Mouse (Mus musculus) neural tube, embryonic 11.5 days (tissue): Measurements from ENCODE around the gene Nectin4. TPM values are rescaled to one million over a fixed set of nuclear protein-coding genes. Genes with fewer than 3 reads are reported as not detected.
A peak's percentile ranks its signal among the peaks of the same experiment; 100 is the strongest.

Experiments
- ATAC-seq: fragments of 200-750 bp; cut with Nextera tagmentation; 2 replicates; pipeline ENCODE4 v1.8.0; 2017; ENCODE audit warnings: moderate number of reproducible peaks, mild to moderate bottlenecking, moderate TSS enrichment, moderate library complexity; ENCODE audit not compliant: insufficient read depth, low FRiP score, low TSS enrichment
- DNase-seq: peaks from one replicate; pipeline ENCODE4 v3.0.0-alpha.2; 2015; ENCODE audit warnings: low spot score
- H3K27ac ChIP-seq: fragments of 300-500 bp; sonication (generic); 2 replicates; pipeline ENCODE4 v1.5.1; 2014; ENCODE audit warnings: low read depth, mild to moderate bottlenecking, low read length
- H3K27me3 ChIP-seq: fragments of 300-500 bp; sonication (generic); 2 replicates; pipeline ENCODE4 v1.6.1; 2014; ENCODE audit warnings: mild to moderate bottlenecking, low read length, mixed read lengths; ENCODE audit not compliant: control insufficient read depth, insufficient read depth
- H3K36me3 ChIP-seq: fragments of 300-500 bp; sonication (generic); 2 replicates; pipeline ENCODE4 v1.6.1; 2014; ENCODE audit warnings: mild to moderate bottlenecking, low read length, moderate library complexity, mixed read lengths; ENCODE audit not compliant: control insufficient read depth, insufficient read depth
- H3K4me1 ChIP-seq: fragments of 300-500 bp; sonication (generic); 2 replicates; pipeline ENCODE4 v1.6.1; 2014; ENCODE audit warnings: low read length, mixed read lengths; ENCODE audit not compliant: control insufficient read depth, insufficient read depth
- H3K4me2 ChIP-seq: fragments of 300-500 bp; sonication (generic); 2 replicates; pipeline ENCODE4 v1.6.1; 2014; ENCODE audit warnings: low read depth, mild to moderate bottlenecking, moderate library complexity
- H3K4me3 ChIP-seq: fragments of 300-500 bp; sonication (generic); 2 replicates; pipeline ENCODE4 v1.5.1; 2014; ENCODE audit warnings: low read depth, low read length
- H3K9ac ChIP-seq: fragments of 300-500 bp; sonication (generic); 2 replicates; pipeline ENCODE4 v1.6.1; 2014; ENCODE audit warnings: mild to moderate bottlenecking, low read length
- H3K9me3 ChIP-seq: fragments of 300-500 bp; sonication (generic); 2 replicates; pipeline ENCODE4 v1.6.1; 2016; ENCODE audit warnings: low read length; ENCODE audit not compliant: control insufficient read depth
- WGBS: fragments of 180-500 bp; shearing (Covaris S2); extraction: QIAGEN DNeasy Blood & Tissue Kit; methylation state at CpG from one replicate; pipeline ENCODE4 v1.1.7; 2014; 5-methylcytosine and 5-hydroxymethylcytosine counted together
- polyA plus RNA-seq: library from polyadenylated mRNA; unstranded; fragments of >200 nt; fragmentation: Nextera tagmentation; extraction: Ambion mirVana; gene quantifications from 2 replicates; pipeline ENCODE4 v1.2.1, GENCODE M21; 2014

The Nectin4 gene
- polyA plus RNA-seq, 1 experiment from 2014 or later: 1.7 TPM

- no peaks in the 10 kb centered on the region for H3K27me3 ChIP-seq
- WGBS: 77% methylated on average over 7 of the region's 7 CpGs
- no peaks in the 10 kb centered on the region for H3K36me3 ChIP-seq
- ATAC-seq (no peak), DNase-seq (peak; percentile 2)
- no peak overlapping the region for H3K4me2 ChIP-seq
- no peak overlapping the region for H3K4me3 ChIP-seq
- no peaks in the 10 kb centered on the region for H3K9me3 ChIP-seq
- no peak overlapping the region for H3K27ac ChIP-seq
- no peaks in the 10 kb centered on the region for H3K4me1 ChIP-seq
- H3K9ac ChIP-seq: no peak overlapping the region
Measured at GRCm38 (mm10) chr1:171365934-171366333, 4.0 kb upstream of the Nectin4 start.

- Histone ChIP-seq H3K27ac (no peak overlapping the region), H3K4me3 (no peak overlapping the region), H3K9me3 (no peaks in the 10 kb centered on the region), H3K27me3 (no peaks in the 10 kb centered on the region), H3K4me2 (no peak overlapping the region), H3K9ac (no peak overlapping the region), H3K4me1 (no peaks in the 10 kb centered on the region), H3K36me3 (no peaks in the 10 kb centered on the region)
- no peak for ATAC-seq
- 46% methylated on average over 3 of the region's 3 CpGs for WGBS
- DNase-seq: no peak
Measured at GRCm38 (mm10) chr1:171372880-171373279, 3.0 kb downstream of the Nectin4 start.

GRCm38 (mm10) chr1:171373946-171374345, 4.0 kb downstream of the Nectin4 start:
- H3K27ac ChIP-seq: no peak overlapping the region
- no peaks in the 10 kb centered on the region for H3K36me3 ChIP-seq
- H3K4me3 ChIP-seq: no peak overlapping the region
- DNase-seq (no peak), ATAC-seq (no peak)
- no peaks in the 10 kb centered on the region for H3K9me3 ChIP-seq
- no peak overlapping the region for H3K9ac ChIP-seq
- 6% methylated on average over 4 of the region's 4 CpGs for WGBS
- H3K27me3 ChIP-seq: no peaks in the 10 kb centered on the region
- no peak overlapping the region for H3K4me2 ChIP-seq
- no peaks in the 10 kb centered on the region for H3K4me1 ChIP-seq

- Histone ChIP-seq H3K4me2 (no peak overlapping the region), H3K36me3 (no peaks in the 10 kb centered on the region), H3K27me3 (no peaks in the 10 kb centered on the region), H3K9ac (no peak overlapping the region), H3K4me3 (no peak overlapping the region), H3K27ac (no peak overlapping the region), H3K9me3 (no peaks in the 10 kb centered on the region), H3K4me1 (no peaks in the 10 kb centered on the region)
- no peak for DNase-seq
- WGBS: 57% methylated on average over 9 of the region's 9 CpGs
- 0 out of 2 replicates have a peak, but pooled peaks have one; percentile 35 for ATAC-seq
Measured at GRCm38 (mm10) chr1:171375646-171376097, 5.8 kb downstream of the Nectin4 start.

GRCm38 (mm10) chr1:171378298-171378697, 8.4 kb downstream of the Nectin4 start:
- DNase-seq (no peak), ATAC-seq (no peak)
- Histone ChIP-seq H3K9ac (no peak overlapping the region), H3K27me3 (0 out of 2 replicates have a peak, but pooled peaks cover 3% of the 10 kb centered on the region), H3K9me3 (no peaks in the 10 kb centered on the region), H3K4me2 (no peak overlapping the region), H3K27ac (no peak overlapping the region), H3K36me3 (no peaks in the 10 kb centered on the region), H3K4me1 (no peaks in the 10 kb centered on the region), H3K4me3 (no peak overlapping the region)
- 81% methylated on average over 6 of the region's 6 CpGs for WGBS

- Histone ChIP-seq H3K4me3 (0 out of 2 replicates have a peak overlapping the region, but pooled peaks have one; percentile 0), H3K27ac (no peak overlapping the region), H3K4me2 (peak overlapping the region; percentile 26), H3K9ac (no peak overlapping the region), H3K9me3 (no peaks in the 10 kb centered on the region), H3K36me3 (no peaks in the 10 kb centered on the region), H3K4me1 (no peaks in the 10 kb centered on the region), H3K27me3 (0 out of 2 replicates have a peak, but pooled peaks cover 3% of the 10 kb centered on the region)
- DNase-seq (peak; percentile 85), ATAC-seq (peak; percentile 76)
- WGBS: 6% methylated on average over 31 of the region's 31 CpGs
Measured at GRCm38 (mm10) chr1:171379935-171380599, 10.2 kb downstream of the Nectin4 start.

GRCm38 (mm10) chr1:171382096-171382620, 12.3 kb downstream of the Nectin4 start:
- H3K27me3 ChIP-seq: 0 out of 2 replicates have a peak, but pooled peaks cover 3% of the 10 kb centered on the region
- 0 out of 2 replicates have a peak, but pooled peaks cover 1% of the 10 kb centered on the region for H3K4me1 ChIP-seq
- no peak overlapping the region for H3K4me2 ChIP-seq
- WGBS: 82% methylated on average over 11 of the region's 11 CpGs
- H3K9me3 ChIP-seq: no peaks in the 10 kb centered on the region
- no peak overlapping the region for H3K9ac ChIP-seq
- ATAC-seq (no peak), DNase-seq (no peak)
- no peak overlapping the region for H3K27ac ChIP-seq
- H3K36me3 ChIP-seq: no peaks in the 10 kb centered on the region
- no peak overlapping the region for H3K4me3 ChIP-seq

GRCm38 (mm10) chr1:171384361-171384760, 14.5 kb downstream of the Nectin4 start:
- Histone ChIP-seq H3K27ac (no peak overlapping the region), H3K27me3 (0 out of 2 replicates have a peak, but pooled peaks cover 3% of the 10 kb centered on the region), H3K9me3 (no peaks in the 10 kb centered on the region), H3K4me1 (0 out of 2 replicates have a peak, but pooled peaks cover 2% of the 10 kb centered on the region), H3K36me3 (no peaks in the 10 kb centered on the region), H3K4me2 (no peak overlapping the region), H3K9ac (no peak overlapping the region), H3K4me3 (no peak overlapping the region)
- no peak for DNase-seq
- 69% methylated on average over 9 of the region's 9 CpGs for WGBS
- no peak for ATAC-seq

- no peak overlapping the region for H3K4me3 ChIP-seq
- no peak overlapping the region for H3K4me2 ChIP-seq
- no peak overlapping the region for H3K27ac ChIP-seq
- no peak overlapping the region for H3K9ac ChIP-seq
- DNase-seq: no peak
- no peaks in the 10 kb centered on the region for H3K9me3 ChIP-seq
- no peak for ATAC-seq
- 71% methylated on average over 9 of the region's 9 CpGs for WGBS
- H3K27me3 ChIP-seq: 0 out of 2 replicates have a peak, but pooled peaks cover 3% of the 10 kb centered on the region
- H3K36me3 ChIP-seq: no peaks in the 10 kb centered on the region
- 0 out of 2 replicates have a peak, but pooled peaks cover 2% of the 10 kb centered on the region for H3K4me1 ChIP-seq
Measured at GRCm38 (mm10) chr1:171385171-171385570, 15.3 kb downstream of the Nectin4 start.
